Mouse (Mus musculus) mature B cell (primary cell): ENCODE results near the gene 4930535I16Rik.

Source experiments
- in situ Hi-C: fragments of 300-500 bp; cut with MboI; formaldehyde crosslinking; loops from 2 replicates; pipeline ENCODE4 v1.14.3; 2019

The 4930535I16Rik gene

DNA sequence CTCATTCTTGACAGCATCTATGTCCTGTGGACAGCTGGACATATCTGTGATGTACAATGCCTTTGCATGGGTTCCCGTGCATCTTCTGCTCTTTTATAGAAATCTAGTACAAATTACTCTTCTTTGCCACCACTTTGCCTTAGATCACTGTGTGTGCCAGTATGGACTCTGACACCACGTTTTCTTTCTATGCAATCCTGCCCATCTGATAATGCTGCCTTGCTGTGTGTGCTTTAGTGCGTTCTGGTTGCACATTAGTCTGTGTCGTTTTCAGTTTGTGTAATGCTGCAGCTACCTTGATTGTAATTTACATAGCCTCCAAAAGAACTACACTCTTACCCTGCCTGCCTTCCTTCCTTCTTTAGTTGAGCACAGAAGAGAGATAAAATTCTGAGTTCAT lies 6.3 kb downstream of the 4930535I16Rik start:
- in situ Hi-C loops = loop anchor here (25.0 kb wide), 1 partner anchor 624 kb away; no protein-coding TSS in a partner anchor

- in situ Hi-C loops = loop anchor here (25.0 kb wide), 1 partner anchor 618 kb away; no protein-coding TSS in a partner anchor
These were observed 12.6 kb downstream of the 4930535I16Rik start for GRCm38 (mm10) chr4:123905126-123905668.

DNA sequence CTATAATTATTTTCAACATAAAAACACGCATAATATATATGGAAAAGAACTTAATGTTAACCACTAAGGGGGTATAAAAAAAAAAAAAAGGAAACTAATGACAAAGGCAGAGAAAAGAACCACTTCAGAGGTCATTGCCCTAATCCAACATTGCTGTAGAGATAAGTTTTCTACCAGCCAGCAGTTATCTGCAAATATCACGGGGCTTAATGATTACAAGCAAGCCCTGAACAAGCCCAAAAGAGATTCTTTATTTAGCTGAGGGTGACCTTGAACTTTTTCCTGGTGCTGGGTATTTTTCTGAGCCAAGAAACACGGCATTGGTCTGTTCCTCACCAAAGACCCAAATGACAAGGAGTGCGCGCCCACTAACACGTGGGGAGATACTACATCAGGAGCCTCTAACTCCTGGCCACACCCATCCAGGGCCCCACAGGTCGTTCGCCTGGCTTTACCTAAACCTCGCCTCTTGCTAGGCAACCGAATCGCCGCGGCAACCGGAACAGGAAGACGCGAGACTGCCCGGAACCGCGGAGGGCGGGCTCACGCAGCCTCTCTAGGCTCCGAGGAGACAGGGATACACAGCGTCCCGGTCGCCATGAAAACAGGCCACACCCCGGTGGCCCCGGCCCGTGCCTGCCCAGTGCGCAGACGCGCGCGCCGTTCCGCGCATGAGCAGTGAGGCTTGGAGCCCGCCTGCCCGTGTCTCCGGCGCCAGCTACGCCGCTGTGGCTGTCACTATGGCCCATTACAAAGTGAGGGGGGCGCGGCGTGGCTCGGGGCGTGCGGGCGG lies 13.3 kb downstream of the 4930535I16Rik start, which contains the start of gene Mycbp:
TSS of gene Mycbp (plus strand) at position 500 of the 793 bp plus-strand sequence.
- in situ Hi-C loops = loop anchor here (25.0 kb wide), 1 partner anchor 617 kb away; no protein-coding TSS in a partner anchor

GRCm38 (mm10) chr4:123903432-123903831 lies 14.4 kb downstream of the 4930535I16Rik start:
- in situ Hi-C loops = loop anchor here (25.0 kb wide), 1 partner anchor 616 kb away; no protein-coding TSS in a partner anchor

- in situ Hi-C loops = no loop called here
These were observed 19.1 kb downstream of the 4930535I16Rik start for GRCm38 (mm10) chr4:123898696-123899095.

DNA sequence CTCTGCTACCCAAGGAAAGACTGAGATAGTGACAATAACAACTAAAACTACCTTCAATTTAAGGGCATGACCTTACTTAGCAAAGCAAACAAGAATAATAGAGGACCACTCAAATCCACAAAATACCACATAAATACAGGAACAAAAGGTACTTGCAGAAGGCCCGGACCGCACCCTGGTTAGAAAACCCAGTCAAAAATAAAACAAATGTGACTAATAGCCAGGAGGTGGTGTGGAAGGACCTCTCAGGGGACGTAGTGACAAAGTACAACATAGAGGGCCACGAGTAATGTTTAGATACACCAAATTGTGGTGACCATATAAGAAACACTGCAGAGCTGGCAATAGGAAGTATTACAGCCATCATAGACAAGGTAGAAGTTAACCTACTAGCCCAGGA lies 23.5 kb downstream of the 4930535I16Rik start:
- in situ Hi-C loops = no loop called here

GRCm38 (mm10) chr4:123893726-123894125 lies 24.1 kb downstream of the 4930535I16Rik start:
- in situ Hi-C loops = no loop called here
